Mouse (Mus musculus) kidney, adult 2 months (tissue): ENCODE results near the gene Cip2a.

Source experiments
- CTCF ChIP-seq: fragments of 200-500 bp; conservative IDR thresholded peaks from 2 replicates; pipeline ENCODE4 v1.5.1; 2011; ENCODE audit warnings: low read depth, mild to moderate bottlenecking, control low read depth, low read length, moderate library complexity, mixed read lengths; ENCODE audit not compliant: insufficient read depth, insufficient read length
- POLR2A ChIP-seq: fragments of 200-500 bp; IDR thresholded peaks from one replicate; pipeline ENCODE4 v1.6.1; 2011; ENCODE audit warnings: low read depth, low read length, control low read depth

DNA sequence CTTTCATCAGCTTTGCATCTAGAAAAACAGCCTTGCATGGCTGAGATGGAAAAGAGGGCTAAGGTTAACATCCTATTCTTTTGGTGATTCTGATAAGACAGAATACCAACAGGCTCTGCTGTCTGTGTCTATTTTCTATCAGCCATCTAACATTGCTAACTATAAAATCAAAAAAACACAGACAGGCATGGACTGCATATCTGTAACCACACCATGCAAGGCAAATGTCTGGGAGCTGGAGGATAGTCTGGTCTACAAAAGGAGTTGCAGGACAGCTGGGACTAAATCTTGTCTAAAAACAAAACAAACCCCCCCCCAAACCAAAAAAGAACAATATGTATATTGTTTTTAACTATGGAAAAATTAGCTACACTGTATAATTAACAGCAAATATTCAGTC lies 14.0 kb upstream of the Cip2a start:
- no peak for TF ChIP-seq CTCF
- TF ChIP-seq POLR2A, result no peak
